Mouse (Mus musculus): ENCODE results near the gene Pde10a. TPM values are rescaled to one million over a fixed set of nuclear protein-coding genes. Genes with fewer than 3 reads are reported as not detected.

Pde10a gene
- total and polyA plus RNA-seq, 3 experiments: 1.4 to 2.2 (median 1.9) TPM

DNA sequence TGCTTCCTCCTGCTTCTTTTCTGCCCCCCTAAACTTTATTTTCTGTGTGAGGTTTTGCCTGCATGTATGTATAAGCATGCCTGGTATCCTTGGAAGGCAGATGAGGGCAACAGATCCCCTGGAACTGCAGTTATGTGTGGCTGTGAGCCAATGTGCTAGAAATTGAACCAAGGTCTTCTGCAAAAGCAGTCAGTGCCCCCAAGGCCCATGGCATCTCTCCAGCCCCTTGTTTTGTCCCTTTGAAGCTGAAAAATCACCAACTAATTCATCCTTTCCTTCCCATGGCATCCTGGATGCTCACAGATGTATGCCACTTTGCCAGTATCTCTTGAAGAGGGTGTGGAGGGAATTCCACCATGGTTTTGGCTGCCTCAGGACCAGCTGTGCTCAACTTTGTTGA lies 40.0 kb upstream of the Pde10a start:
- Histone ChIP-seq H3K9ac (ENCODE audit: low read depth, low read length) (no peak overlapping the region), H3K79me2 (replicated peaks; ENCODE audit: control insufficient read depth, insufficient read depth, low read length) (no peaks in the 10 kb centered on the region), H3K27me3 (ENCODE audit: control insufficient read depth, insufficient read depth, low read length) (no peaks in the 10 kb centered on the region), H3K4me3 (no peak overlapping the region), H3K36me3 (ENCODE audit: control insufficient read depth, insufficient read depth, low read length) (no peaks in the 10 kb centered on the region), H3K4me1 (ENCODE audit: control insufficient read depth, insufficient read depth, low read length) (no peaks in the 10 kb centered on the region), H3K27ac (no peak overlapping the region)
- intact Hi-C loops (cut with DNase I): no loop called here
- DNase-seq: no peak
- no peak for TF ChIP-seq CTCF (IDR thresholded peaks at IDR 0.05)
- no peak for TF ChIP-seq POLR2A (IDR thresholded peaks at IDR 0.05; ENCODE audit: insufficient read depth, low read depth, low read length)
- TF ChIP-seq EP300 (IDR thresholded peaks at IDR 0.05; ENCODE audit: insufficient read depth, low read depth, low read length): no peak

DNA sequence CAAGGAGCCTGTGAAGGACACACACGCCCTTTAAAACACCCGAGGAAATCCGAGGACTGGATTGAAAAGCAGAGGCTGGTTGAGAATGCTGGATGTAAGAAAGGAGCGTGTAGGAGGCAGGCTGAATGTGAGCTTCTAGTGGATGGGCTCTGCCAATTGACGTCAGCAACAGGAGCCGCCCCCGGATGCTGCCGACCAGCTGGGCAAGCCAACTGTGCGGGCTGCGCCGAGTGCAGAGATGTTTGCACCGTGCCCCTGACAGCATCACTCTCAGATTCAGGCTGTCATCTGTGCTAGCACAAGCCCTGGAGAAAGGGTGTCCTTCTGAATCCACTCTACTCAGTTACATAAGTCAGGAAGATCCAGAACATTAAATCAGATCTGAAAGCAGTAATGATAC lies 37.3 kb upstream of the Pde10a start:
- Histone ChIP-seq H3K4me1 (ENCODE audit: control insufficient read depth, insufficient read depth, low read length) (no peaks in the 10 kb centered on the region), H3K27me3 (ENCODE audit: control insufficient read depth, insufficient read depth, low read length) (no peaks in the 10 kb centered on the region), H3K79me2 (replicated peaks; ENCODE audit: control insufficient read depth, insufficient read depth, low read length) (no peaks in the 10 kb centered on the region), H3K27ac (no peak overlapping the region), H3K9ac (ENCODE audit: low read depth, low read length) (no peak overlapping the region), H3K4me3 (no peak overlapping the region), H3K36me3 (ENCODE audit: control insufficient read depth, insufficient read depth, low read length) (no peaks in the 10 kb centered on the region)
- no peak for TF ChIP-seq CTCF (IDR thresholded peaks at IDR 0.05)
- TF ChIP-seq POLR2A (IDR thresholded peaks at IDR 0.05; ENCODE audit: insufficient read depth, low read depth, low read length): no peak
- TF ChIP-seq EP300 (IDR thresholded peaks at IDR 0.05; ENCODE audit: insufficient read depth, low read depth, low read length): no peak
- 31% methylated on average over 12 of the region's 12 CpGs for WGBS
- intact Hi-C loops (cut with DNase I): no loop called here
- peak; percentile 36 to 59 for DNase-seq

GRCm38 (mm10) chr17:8490971-8491370 lies 34.2 kb upstream of the Pde10a start:
- Histone ChIP-seq H3K79me2 (replicated peaks; ENCODE audit: control insufficient read depth, insufficient read depth, low read length) (no peaks in the 10 kb centered on the region), H3K4me3 (no peak overlapping the region), H3K36me3 (ENCODE audit: control insufficient read depth, insufficient read depth, low read length) (no peaks in the 10 kb centered on the region), H3K27me3 (ENCODE audit: control insufficient read depth, insufficient read depth, low read length) (no peaks in the 10 kb centered on the region), H3K4me1 (ENCODE audit: control insufficient read depth, insufficient read depth, low read length) (no peaks in the 10 kb centered on the region), H3K9ac (ENCODE audit: low read depth, low read length) (no peak overlapping the region), H3K27ac (no peak overlapping the region)
- 84% methylated on average over 5 of the region's 5 CpGs for WGBS
- no peak for DNase-seq
- intact Hi-C loops (cut with DNase I): no loop called here
- no peak for TF ChIP-seq CTCF (IDR thresholded peaks at IDR 0.05)
- TF ChIP-seq EP300 (IDR thresholded peaks at IDR 0.05; ENCODE audit: insufficient read depth, low read depth, low read length): no peak

DNA sequence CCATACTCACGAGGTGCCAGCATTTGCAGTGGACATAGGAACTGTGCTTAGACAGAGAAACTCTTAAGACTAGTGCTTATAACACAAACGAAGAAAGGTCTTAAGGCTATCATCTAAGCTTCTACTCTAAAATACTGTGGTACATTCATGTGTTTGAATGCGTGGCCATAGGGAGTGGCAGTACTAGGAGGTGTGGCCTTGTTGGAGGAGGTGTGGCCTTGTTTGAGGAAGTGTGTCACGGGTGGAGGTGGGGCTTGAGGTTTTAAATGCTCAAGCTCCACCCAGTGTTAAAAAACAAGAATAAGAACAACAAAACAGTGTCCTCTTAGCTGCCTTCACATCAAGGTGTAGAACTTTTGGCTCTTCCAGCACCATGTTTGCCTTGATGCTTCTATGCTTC lies 31.7 kb upstream of the Pde10a start:
- WGBS: 75% methylated on average over 4 of the region's 4 CpGs
- Histone ChIP-seq H3K36me3 (ENCODE audit: control insufficient read depth, insufficient read depth, low read length) (no peaks in the 10 kb centered on the region), H3K27ac (no peak overlapping the region), H3K27me3 (ENCODE audit: control insufficient read depth, insufficient read depth, low read length) (no peaks in the 10 kb centered on the region), H3K79me2 (replicated peaks; ENCODE audit: control insufficient read depth, insufficient read depth, low read length) (no peaks in the 10 kb centered on the region), H3K9ac (ENCODE audit: low read depth, low read length) (no peak overlapping the region), H3K4me3 (no peak overlapping the region), H3K4me1 (ENCODE audit: control insufficient read depth, insufficient read depth, low read length) (no peaks in the 10 kb centered on the region)
- TF ChIP-seq EP300 (IDR thresholded peaks at IDR 0.05; ENCODE audit: insufficient read depth, low read depth, low read length) (no peak), POLR2A (IDR thresholded peaks at IDR 0.05; ENCODE audit: insufficient read depth, low read depth, low read length) (no peak), CTCF (IDR thresholded peaks at IDR 0.05) (no peak)
- DNase-seq: no peak
- intact Hi-C loops (cut with DNase I): no loop called here

GRCm38 (mm10) chr17:8498151-8498550 lies 27.0 kb upstream of the Pde10a start:
- intact Hi-C loops (cut with DNase I): no loop called here
- H3K79me2 ChIP-seq (replicated peaks; ENCODE audit: control insufficient read depth, insufficient read depth, low read length): no peaks in the 10 kb centered on the region
- H3K27me3 ChIP-seq (ENCODE audit: control insufficient read depth, insufficient read depth, low read length): no peaks in the 10 kb centered on the region
- H3K27ac ChIP-seq: no peak overlapping the region
- no peak for DNase-seq
- H3K9ac ChIP-seq (ENCODE audit: low read depth, low read length): no peak overlapping the region
- no peak for TF ChIP-seq POLR2A (IDR thresholded peaks at IDR 0.05; ENCODE audit: insufficient read depth, low read depth, low read length)
- no peak for TF ChIP-seq EP300 (IDR thresholded peaks at IDR 0.05; ENCODE audit: insufficient read depth, low read depth, low read length)
- TF ChIP-seq CTCF (IDR thresholded peaks at IDR 0.05): no peak
- no peaks in the 10 kb centered on the region for H3K4me1 ChIP-seq (ENCODE audit: control insufficient read depth, insufficient read depth, low read length)
- no peak overlapping the region for H3K4me3 ChIP-seq
- 71% methylated on average over 1 of the region's 1 CpGs for WGBS
- no peaks in the 10 kb centered on the region for H3K36me3 ChIP-seq (ENCODE audit: control insufficient read depth, insufficient read depth, low read length)

DNA sequence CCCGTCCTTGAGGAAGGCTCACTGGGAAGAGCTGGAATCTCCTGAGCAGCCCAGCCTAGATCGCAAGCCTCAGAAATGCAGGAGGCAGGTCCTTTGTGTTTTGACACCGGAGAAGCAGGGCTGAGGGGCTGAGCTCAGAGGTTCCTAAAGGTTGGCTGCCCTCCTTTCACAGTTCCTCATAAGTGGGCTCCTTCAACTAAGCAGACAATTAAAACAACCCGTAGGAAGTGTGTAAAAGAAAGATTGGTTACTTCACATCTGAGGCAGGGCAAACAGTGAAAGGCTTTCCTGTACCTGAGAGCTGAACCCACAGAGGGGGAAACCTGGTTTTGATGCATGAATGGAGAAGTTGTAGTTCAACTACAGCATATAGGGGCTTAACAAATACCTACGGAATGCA lies 26.5 kb upstream of the Pde10a start:
- no peak overlapping the region for H3K4me3 ChIP-seq
- no peaks in the 10 kb centered on the region for H3K4me1 ChIP-seq (ENCODE audit: control insufficient read depth, insufficient read depth, low read length)
- intact Hi-C loops (cut with DNase I): no loop called here
- TF ChIP-seq POLR2A (IDR thresholded peaks at IDR 0.05; ENCODE audit: insufficient read depth, low read depth, low read length): no peak
- TF ChIP-seq CTCF (IDR thresholded peaks at IDR 0.05): no peak
- TF ChIP-seq EP300 (IDR thresholded peaks at IDR 0.05; ENCODE audit: insufficient read depth, low read depth, low read length): no peak
- H3K36me3 ChIP-seq (ENCODE audit: control insufficient read depth, insufficient read depth, low read length): no peaks in the 10 kb centered on the region
- no peak overlapping the region for H3K27ac ChIP-seq
- DNase-seq: no peak
- H3K9ac ChIP-seq (ENCODE audit: low read depth, low read length): no peak overlapping the region
- H3K27me3 ChIP-seq (ENCODE audit: control insufficient read depth, insufficient read depth, low read length): no peaks in the 10 kb centered on the region
- H3K79me2 ChIP-seq (replicated peaks; ENCODE audit: control insufficient read depth, insufficient read depth, low read length): no peaks in the 10 kb centered on the region
- 66% methylated on average over 5 of the region's 5 CpGs for WGBS
